Mouse (Mus musculus) kidney, adult 18-20 months (tissue): ENCODE measurements around the gene Elp4.

ENCODE experiments used
- DNase-seq: peaks from one replicate; pipeline ENCODE4 v3.0.0; 2021

The Elp4 gene

DNA sequence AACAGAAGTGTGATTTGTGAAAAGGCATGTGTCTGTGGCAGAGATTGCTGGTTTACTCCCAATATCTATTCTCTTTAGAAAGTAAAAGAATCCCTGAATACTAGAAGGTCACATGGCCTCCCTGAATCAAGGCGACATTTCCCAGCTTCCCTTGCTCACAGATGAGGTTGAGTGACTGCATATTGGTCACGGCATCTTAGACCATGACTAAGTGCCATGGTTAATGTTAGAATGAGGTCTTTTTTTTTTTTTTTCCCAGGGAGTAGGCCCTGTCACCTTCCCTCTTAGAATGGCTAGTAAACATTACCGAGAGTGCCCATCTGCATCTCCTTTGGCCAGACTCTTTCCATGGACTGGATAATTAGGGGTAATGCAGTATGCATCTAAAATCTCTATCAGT lies 193.9 kb downstream of the Elp4 start:
- no peak for DNase-seq

DNA sequence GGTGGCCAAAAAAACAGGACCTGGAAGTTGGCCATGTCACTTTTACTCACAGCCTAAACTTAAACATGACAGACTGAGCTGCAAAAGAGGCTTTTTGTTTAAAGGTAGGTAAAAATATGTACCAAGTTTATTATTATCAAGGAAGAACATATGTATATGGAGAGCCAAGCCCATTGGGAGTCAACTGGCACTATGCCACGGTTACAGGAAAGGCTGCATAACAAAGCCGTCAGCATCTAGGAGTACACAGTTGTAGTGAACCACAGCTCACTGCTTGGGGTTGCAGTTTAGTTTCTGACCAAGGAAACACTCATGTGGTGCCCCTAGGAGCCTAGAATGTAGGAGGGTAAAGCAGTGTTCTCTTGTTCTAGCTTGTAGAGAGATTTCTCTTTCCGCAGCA lies 195.2 kb downstream of the Elp4 start:
- DNase-seq = no peak

DNA sequence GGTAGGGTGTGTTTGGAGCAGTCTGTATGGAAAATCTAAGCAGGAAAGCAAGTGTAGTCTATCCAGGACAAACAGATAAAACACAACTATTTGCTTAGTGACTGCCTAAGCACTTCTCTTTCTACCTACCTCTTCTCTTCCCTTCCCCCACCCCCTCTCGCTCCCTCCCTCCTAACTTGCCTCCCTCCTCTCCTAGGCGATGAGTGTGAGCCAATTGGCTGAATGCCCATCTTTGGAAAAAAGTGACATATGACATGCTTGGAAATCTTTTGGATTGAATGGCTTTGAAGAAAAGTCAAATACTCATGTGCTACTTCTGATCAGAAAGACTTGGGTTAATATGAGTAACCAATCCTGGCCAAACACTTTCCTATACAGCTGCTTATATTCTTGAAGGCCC lies 199.0 kb downstream of the Elp4 start:
- no peak for DNase-seq

- DNase-seq = no peak
Measured at GRCm38 (mm10) chr2:105702586-105702985, 201.8 kb downstream of the Elp4 start.

DNA sequence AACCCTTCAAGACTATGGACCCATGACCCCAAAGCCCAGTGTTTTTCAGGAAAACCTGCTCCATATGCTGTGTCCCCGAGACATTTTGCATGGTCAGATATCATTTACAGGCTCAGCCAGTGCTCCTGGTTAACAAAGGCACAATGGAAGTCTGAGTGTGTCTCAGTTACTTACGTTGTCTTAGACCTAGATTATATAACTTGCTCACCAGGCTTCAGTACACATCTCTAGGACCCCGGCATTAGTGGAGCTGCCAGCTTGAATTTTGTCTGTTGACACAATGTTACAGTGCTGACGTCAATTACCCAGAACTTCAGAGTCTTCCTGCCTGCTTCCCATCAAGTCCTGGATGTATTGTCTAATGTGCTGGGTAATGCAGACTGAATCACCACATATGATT lies 202.6 kb downstream of the Elp4 start:
- no peak for DNase-seq

DNA sequence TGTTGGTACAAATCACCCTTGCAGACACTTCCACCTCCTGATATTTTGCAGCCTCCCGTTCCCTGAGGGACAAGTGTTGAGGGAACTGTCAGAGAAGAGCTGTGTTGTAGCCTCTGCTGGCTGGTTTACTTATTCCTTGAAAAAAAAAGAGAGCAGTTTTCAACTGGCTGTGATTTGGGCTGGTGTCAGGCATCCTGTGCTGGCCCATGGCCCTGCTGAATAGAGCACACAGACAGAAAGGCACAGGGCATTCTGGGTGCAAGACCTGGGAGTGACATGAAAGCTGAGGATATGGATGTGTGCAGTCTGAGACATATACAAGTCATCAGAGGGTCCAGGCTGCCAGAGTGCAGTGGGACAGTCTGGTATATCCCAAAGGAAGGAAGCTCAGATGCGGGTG lies 205.7 kb downstream of the Elp4 start:
- DNase-seq = no peak

- no peak for DNase-seq
Measured at GRCm38 (mm10) chr2:105697741-105698140, 206.6 kb downstream of the Elp4 start.

DNA sequence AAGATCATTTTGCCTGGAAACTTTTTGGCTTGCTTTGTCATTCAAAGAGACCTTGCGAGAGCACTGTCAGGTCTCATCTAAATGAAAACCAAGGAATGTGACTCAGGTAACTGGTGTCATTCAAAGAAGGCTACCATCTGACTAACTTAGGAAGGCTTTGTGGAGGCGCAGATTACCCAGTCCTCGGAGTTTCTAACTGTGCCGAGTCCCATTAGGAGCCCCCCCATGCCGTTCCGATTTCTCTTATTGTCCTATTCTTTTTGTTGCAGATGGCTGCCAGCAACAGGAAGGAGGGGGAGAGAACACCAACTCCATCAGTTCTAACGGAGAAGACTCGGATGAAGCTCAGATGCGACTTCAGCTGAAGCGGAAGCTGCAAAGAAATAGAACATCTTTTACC lies 213.1 kb downstream of the Elp4 start:
- DNase-seq = no peak

GRCm38 (mm10) chr2:105689771-105690639 lies 214.4 kb downstream of the Elp4 start:
- no peak for DNase-seq

DNA sequence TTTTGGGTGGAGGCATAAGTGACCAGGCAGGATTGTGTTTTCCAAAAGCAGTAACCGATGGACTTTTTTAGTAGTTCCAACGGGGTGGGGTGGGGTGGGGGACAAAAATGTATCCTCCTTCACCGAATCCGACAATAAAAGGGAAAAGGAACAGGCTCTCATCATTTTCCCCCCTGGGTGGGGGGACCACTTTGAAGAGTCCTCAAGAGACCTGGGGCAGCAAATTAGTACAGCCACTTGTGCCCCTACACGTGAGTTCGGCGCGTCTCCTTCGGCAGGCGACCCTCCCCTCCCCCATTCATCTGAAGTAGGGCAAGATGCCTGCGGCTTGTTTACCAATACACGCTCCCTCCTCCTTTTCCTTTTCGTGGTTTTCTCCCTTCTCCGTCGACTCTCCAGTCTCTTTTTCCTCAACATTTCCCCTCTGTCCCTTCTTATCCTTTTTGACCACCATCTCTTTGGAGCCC lies 215.0 kb downstream of the Elp4 start:
- DNase-seq = no peak

GRCm38 (mm10) chr2:105688436-105689303 lies 215.7 kb downstream of the Elp4 start:
- no peak for DNase-seq

DNA sequence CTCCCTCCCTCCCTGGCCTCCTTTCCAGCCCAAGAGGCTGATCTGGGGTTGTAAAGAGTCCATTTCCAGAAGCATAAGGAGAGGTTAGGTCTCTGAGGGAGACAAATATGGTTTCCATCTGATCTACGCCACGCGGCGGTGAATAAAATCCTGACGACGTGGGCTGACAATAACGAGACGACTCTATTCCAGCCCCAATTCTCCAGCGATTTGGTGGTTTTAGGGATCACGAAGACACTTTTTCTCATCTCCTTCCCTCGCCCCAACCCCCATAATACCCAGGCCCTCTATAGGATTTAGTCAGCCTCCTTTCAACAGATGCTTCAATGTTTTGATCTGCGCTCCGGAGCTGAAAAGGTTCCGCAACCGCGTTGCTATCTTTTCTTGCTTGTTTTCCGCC lies 216.4 kb downstream of the Elp4 start:
- no peak for DNase-seq

DNA sequence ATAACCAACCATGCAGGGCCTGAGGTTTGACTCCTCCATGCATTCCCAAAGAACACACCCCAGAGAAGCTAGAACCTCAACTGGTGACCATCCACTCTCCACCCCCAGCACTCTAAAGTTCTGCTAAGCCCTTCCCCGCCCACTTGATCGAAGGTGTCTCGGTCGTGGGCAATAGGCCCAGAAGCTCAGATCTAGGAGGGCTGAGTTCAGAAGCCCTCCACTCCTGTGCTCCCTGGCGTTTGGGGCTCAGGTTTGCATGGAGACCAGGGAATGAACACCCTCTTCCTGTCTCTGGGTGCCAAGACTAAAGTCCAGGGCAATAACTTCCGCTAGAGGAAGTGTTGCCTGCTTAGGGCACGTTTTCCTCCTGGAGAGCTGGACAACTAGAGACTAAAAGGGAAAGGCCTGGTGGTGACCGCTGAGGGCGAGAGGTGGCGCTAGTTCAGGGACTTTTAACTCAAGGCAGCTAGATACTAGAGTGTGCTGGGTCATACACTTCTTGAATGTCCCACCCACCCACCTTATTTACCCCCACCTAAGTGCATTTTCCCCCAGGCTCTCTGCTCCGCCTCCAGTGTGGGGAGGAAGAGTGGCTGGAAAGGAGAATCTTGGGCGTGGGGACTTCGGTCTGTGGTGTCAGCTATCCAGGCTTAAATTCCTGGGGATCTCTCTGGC lies 216.9 kb downstream of the Elp4 start:
- DNase-seq = peak; percentile 29

GRCm38 (mm10) chr2:105686363-105687316 lies 217.7 kb downstream of the Elp4 start:
- no peak for DNase-seq

GRCm38 (mm10) chr2:105685651-105686050 lies 218.7 kb downstream of the Elp4 start:
- no peak for DNase-seq

DNA sequence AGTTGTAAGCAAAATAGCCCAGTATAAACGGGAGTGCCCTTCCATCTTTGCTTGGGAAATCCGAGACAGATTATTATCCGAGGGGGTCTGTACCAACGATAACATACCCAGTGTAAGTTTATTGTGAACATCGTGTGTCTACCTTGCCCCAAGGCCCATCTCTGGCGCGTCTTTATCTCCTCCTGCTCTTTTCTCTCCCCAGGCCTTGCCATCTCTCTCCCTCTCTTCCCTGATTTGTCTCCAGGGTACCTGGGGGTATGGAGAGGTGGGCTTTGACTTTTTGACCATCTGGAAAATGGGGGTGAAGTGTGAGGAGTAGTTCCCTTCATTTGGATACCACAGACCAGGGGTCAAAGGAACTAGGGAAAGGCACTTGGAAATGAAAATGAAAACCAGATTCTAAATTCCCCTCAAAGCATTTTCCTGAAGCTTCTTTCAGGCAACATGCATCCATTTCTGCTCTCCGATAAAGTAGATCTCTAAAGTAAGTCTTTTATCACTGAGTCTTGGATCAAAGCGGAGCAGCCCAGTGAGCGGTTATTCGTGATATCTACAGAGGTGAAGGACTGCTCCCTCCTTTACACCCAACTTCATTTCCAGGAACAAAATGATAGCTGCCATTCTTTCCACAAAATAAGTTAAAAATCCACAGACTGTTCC lies 219.2 kb downstream of the Elp4 start:
- no peak for DNase-seq

- peak; percentile 3 for DNase-seq
Measured at GRCm38 (mm10) chr2:105683771-105684410, 220.5 kb downstream of the Elp4 start.

DNA sequence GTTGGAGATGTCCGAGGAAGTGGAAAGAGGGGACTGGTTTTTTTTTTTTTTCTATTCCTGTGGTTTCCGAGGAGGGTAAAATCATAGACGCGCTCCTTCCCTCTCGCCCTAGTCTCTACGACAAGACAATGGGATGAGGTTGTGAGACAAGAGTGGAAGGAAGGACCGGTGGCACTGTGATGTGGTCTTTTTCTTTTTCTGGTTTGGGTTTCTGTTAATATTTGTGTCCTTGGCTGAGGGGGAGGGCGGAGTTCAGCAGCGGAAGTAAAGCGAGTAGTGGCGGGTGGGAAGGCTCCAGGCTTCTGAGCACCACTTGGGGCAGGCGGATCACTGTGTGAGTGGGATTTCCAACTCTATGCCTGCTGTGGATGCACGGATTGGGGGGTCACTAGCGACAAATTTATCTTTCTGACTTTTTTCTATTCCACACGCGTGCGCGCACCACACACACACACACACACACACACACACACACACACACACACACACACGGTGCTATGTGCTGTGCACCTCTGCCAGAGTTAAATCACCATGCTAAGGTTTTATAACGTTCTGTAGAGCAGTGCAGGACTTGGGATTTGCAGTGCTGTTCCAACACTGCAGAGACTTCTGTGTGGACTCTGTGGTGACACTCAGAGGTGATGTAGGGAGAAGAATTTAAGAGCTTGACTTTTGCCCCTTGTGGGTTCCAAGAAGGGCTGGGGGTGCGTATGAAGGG lies 221.6 kb downstream of the Elp4 start:
- DNase-seq = peak; percentile 4

DNA sequence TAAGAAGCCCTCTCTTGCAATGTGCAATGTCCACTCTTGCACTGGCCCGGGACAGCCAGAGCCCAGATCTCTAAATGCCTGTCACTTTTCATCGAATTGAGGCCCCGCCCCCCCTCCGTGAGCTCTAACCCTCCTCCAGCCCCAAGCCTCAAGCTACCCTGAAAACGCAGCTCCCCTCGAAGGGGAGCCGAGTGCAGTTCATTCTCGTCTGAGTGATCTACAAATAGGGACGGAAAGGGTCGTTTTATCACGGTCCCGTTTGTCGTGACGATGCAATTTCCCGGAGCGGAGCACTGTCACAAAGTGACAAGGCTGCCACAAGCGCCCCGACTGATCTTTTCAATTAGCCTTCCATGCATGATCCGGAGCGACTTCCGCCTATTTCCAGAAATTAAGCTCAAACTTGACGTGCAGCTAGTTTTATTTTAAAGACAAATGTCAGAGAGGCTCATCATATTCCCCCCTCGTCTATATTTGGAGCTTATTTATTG lies 222.3 kb downstream of the Elp4 start:
- DNase-seq = peak; percentile 6
